Mouse (Mus musculus) left cerebral cortex, postnatal 25 days (tissue): Measurements from ENCODE around the gene Zfp451. TPM values are rescaled to one million over a fixed set of nuclear protein-coding genes. Genes with fewer than 3 reads are reported as not detected.

Experiments
- DNase-seq, 2 experiments: peaks; one replicate each; pipeline ENCODE4 v3.0.0; 2022; ENCODE audit warnings: low spot score in 2 of 2, mixed read lengths in 1 of 2
- intact Hi-C: fragments of 180-260 bp; cut with DNase I; formaldehyde crosslinking; loops from one replicate; pipeline ENCODE4 v1.15.1; 2025
- total RNA-seq, 2 experiments: library from RNA; stranded (reverse); gene quantifications; 2 replicates each; pipeline ENCODE4 v1.2.3; 2021

Gene Zfp451
- total RNA-seq, 2 experiments from 2014 or later, result 58.0 to 65.7 TPM

DNA sequence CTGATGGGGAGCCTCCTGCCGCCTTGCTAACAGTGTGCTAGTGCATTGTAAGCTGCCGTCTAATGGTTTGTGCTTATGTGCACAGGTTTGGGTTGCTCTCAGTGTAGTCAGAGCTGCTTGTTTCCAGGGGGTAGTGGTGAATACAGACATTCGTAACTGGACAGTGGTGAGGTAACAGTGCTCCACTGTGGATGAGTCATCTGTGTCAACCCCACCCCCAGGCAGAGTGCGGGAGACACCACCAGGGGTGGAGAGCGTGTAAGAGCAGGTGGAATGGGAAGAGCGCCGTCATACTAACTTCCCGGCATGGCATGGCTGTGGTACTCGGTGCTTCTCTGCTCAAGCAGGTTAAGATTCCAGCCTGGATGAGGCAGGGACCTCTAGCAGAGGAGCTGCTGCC is 81.4 kb downstream of the Zfp451 start:
- DNase-seq, result no peak
- intact Hi-C loops, result no loop called here

GRCm38 (mm10) chr1:33725086-33725485 is 89.3 kb downstream of the Zfp451 start:
- intact Hi-C loops, result no loop called here
- DNase-seq, result no peak

- intact Hi-C loops, result no loop called here
- no peak for DNase-seq
These were observed 89.9 kb downstream of the Zfp451 start for GRCm38 (mm10) chr1:33724516-33724915.

DNA sequence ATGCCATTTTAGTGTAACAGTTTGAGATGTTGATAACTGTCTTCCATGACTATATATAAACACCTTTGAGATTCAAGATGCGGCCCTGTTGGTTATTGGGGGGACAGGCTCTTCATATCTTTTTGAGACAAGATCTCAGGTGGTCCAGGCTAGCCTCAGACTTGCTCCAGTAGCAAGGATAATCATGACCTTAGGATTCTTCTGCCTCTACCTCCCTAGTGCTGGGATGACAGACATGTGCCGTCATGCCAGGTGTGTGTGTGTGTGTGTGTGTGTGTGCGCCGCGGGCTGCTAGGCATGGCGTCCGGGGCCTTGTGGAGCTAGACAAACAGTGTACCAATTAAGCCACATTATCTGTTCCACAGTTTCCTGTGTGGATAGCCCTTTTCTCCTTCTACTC is 93.4 kb downstream of the Zfp451 start:
- DNase-seq, result no peak
- intact Hi-C loops, result no loop called here

DNA sequence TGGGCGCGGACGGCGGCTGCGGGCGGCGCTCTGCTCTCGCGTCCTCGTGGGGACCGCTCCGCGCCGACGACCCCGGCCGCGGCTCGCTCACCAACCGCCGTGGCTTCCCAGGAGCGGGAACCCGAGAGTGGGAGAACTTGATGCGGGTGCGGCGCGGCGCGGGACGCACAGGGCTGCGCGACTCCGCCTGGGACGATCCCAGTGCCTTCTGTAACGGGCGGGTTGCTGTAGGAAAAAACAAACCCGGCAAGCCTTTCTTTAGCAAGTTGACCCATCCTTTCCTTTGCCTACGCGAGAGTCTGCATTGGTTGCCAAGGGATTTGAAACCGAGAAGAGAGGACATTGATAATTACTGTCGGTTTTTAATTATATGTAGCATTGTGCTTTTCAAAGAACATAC is 94.2 kb downstream of the Zfp451 start:
- intact Hi-C loops, result no loop called here
- no peak for DNase-seq

DNA sequence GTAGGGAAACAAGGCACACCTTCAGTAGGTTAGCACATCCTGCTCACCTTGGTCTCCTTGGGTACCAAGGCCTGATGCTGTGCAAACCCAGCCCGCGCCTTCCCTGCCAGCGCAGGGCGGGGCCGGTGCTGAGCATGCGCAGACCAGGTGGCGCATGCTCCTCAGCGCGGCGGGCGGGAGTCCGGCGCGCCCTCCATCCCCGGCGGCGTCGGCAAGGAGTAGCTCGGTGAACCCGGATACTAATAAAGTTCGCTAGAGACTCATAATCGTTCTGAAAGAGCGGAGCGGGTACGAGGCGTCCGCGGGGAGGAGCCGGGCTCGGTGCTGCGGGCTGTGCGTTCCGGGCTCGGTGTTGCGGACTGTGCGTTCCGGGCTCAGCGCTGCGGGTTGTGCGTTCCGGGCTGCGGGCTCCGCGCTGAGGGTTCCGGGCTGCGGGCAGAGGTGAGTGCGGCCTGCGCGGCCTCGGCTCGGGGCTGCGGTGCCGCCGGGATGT is 94.6 kb downstream of the Zfp451 start, which contains the start of gene Rab23:
Gene Rab23, plus strand, starts transcription at position 155 of the 493 bp plus-strand sequence.
- DNase-seq, result peak; percentile 86 to 88
- intact Hi-C loops, result no loop called here

- no peak for DNase-seq
- intact Hi-C loops, result no loop called here
These were observed 96.8 kb downstream of the Zfp451 start for GRCm38 (mm10) chr1:33717636-33718035.

DNA sequence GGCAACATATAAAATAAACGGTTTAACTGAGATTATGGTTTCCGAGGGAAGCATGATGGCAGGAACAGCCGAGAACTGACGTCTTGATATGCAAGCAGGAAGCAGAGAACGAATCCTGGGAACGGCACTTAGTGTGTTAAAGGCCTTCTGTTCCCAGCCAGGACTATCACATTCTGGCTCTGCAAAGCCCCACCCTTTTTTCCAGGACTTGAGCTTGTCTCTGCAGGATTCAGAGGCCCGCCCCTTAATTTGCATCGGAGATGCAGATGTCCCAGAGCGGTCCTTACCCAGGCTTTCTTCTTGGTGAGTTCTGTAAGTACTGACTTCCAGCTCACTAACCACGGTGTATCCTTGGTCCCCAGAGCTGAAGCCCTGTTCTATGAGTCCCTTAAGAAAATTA is 99.6 kb downstream of the Zfp451 start:
- DNase-seq, result no peak
- intact Hi-C loops, result no loop called here

DNA sequence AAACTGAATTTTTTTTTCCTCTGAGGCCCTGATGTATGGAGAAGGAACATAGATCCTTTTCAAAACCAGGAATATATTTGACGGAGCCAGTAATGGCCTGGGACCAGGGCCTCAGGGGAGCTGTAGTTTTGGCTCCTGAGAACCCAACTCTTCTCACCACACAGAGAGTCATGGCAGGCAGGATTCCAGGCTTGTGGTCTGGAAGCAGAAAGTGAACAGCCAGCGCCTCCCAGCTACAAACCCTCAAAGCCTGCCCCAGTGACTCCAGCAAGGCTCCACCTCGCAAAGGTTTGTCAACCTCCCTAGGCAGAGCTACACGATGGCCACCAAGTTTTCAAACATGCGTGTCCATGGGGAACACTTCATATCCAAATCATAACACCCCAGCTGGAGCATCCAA is 102.4 kb downstream of the Zfp451 start:
- no peak for DNase-seq
- intact Hi-C loops, result no loop called here

Other genes starting within 250 kb of the Zfp451 start
- 1 to 10 TPM; 5.7 to 6.0 TPM for gene Prim2, start 144.8 kb downstream of the Zfp451 start, total RNA-seq
- 10 to 100 TPM; 27.2 to 31.4 TPM for gene Rab23, start 94.7 kb downstream of the Zfp451 start, total RNA-seq
- 10 to 100 TPM; 12.5 to 14.1 TPM for gene Bag2, start 56.8 kb downstream of the Zfp451 start, total RNA-seq
- gene Bend6, start 93.2 kb upstream of the Zfp451 start, total RNA-seq, result 100 to 1,000 TPM; 123 to 127 TPM
- 100 to 1,000 TPM; 237 to 263 TPM for gene Dst, start 93.6 kb upstream of the Zfp451 start, total RNA-seq